Mouse (Mus musculus): ENCODE data around the gene Lcn11.
"Not testable (repeated sequence)": the region's sequence is repeated elsewhere in the genome, so short reads cannot be mapped to it uniquely, and the experiment has no call there.

Lcn11 gene

DNA sequence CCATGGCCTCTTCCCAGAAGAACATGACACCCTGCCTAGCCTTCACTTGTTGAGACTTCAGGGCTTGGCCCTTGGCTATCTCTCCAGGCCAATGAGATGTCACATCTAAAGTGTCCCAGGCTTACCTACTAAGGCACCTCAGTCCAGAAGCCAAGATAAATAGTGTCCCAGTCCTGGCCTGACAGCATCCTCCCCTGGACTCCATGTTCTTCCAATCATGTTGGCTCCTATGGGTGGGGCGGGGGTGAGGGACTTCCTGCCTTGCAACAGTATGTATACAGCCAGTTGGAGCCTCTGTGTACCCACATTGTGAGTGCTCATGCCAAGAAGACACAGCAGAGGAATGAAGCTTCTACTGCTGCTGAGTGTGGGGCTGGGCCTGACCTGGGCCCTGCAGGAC, at the start of gene Lcn11:
Lcn11 (plus strand) TSS at position 301 of the 400 bp plus-strand sequence.
- DNase-seq, result no peak

GRCm38 (mm10) chr2:25733199-25733930, 43.5 kb upstream of the Lcn11 start:
- no peak for DNase-seq

DNA sequence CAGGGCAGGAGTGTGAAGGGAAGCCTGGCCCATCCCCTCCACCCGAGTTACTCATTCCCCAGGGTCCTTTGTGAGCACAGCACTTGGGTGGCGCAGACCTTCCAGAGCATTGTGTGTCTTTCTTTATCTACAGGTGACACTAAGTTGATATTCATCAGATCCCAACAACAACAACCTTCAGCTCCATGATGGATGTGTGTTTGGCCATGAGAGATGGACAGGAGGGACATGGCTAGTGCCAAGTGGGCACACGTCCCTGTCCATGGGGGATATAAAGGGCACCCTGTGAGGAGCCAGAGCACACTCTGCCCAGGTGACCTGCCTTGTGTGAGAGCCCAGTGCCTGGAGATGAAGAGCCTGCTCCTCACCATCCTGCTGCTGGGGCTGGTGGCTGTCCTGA, 40.1 kb upstream of the Lcn11 start, which contains the start of gene Obp2b:
Obp2b (plus strand) TSS at position 301 of the 400 bp plus-strand sequence.
- not testable (repeated sequence) for DNase-seq

GRCm38 (mm10) chr2:25741671-25742070, 35.1 kb upstream of the Lcn11 start:
- no peak for DNase-seq

DNA sequence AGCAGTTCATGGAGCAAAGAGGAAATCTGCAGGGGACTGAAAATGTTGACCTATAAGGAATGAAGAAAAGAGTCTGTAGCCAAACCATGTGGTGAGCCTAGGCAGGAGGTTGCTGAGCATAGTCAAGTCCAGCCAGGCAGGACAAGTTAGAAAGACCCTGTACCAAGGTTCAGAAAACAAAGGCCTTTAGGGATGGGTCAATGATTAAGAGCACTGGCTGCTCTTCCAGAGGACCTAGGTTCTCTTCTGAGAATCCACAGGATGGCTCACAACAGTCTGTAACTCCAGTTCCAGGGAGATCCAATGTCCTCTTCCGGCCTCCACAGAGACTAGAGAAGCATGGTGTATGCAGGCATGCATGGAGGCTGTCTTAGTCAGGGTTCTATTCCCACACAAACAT, 22.6 kb upstream of the Lcn11 start:
- no peak for DNase-seq

DNA sequence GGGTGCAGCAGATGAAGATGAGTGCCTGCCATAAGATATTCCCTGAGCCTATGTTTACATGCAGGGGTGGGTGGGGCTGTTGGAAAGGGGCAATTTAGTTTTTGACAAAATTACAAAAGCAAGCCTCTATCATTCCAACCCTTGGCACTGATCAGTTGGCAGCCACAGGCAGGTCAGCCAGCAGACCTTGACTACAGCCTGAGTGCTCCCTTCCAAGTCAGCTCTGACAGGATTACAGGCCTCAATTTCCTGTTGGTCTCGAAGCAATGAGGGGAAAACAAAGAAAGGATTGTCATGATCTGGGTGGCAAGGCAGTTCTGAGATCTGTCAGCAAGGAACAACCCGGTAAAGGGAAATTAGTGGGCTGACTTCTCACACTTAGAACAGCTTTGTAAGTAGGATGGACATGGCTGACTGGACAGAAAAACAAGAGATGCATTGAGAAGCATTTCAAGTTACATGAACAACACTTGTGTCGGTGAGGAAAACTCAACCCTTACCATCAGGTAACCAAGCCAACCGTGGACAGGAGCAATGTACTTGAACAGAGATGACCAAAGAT, 18.7 kb upstream of the Lcn11 start:
- no peak for DNase-seq

DNA sequence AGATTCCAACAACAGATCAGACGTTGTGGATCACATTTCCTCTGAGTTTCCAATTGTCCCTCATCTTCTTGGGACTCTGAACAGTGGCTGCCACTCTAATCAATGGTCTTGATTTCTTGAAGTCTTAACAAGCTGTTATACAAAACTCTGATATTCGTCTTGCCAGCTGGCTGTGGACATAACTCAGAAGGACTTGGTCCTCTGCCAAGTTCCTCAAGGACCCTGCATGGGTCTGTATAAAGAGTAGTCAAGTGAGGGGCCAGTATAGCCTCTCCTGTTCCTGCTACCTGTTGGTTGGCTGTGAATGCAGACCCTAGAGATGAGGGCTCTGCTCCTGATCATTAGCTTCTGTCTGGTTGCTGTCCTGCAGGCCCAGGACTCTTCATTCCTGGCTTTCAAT, 11.5 kb upstream of the Lcn11 start, which contains the start of gene Lcn3:
Lcn3 (plus strand) TSS at position 301 of the 400 bp plus-strand sequence.
- no peak for DNase-seq

- no peak for DNase-seq
Observed at GRCm38 (mm10) chr2:25767764-25768163, 9.1 kb upstream of the Lcn11 start.

- no peak for DNase-seq
Observed at GRCm38 (mm10) chr2:25773507-25773906, 3.3 kb upstream of the Lcn11 start.

GRCm38 (mm10) chr2:25774640-25775039, 2.2 kb upstream of the Lcn11 start:
- no peak for DNase-seq

- DNase-seq, result no peak
Observed at GRCm38 (mm10) chr2:25775991-25776390, 826 bp upstream of the Lcn11 start.

DNA sequence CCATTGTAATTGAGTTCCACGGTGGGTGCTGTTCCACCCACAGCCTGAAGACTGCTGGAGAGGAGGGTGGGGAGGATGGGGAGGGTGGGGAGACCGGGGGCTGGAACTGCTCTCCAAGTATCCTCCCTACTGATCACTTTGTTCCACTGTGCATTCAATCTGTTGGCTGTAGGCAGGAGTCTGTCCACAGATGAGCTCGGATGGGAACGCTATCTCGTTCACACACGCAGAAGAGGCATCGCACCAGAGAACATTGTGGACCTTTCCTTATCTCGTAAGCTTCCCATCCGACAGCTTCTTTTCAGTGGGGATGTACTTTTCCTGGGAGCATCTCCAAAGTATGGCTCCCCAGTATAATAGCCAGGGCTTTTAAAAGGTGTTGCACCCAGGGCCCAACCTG, 2.3 kb downstream of the Lcn11 start:
- DNase-seq, result no peak

- DNase-seq, result no peak
Observed at GRCm38 (mm10) chr2:25780921-25781320, 4.1 kb downstream of the Lcn11 start.

DNA sequence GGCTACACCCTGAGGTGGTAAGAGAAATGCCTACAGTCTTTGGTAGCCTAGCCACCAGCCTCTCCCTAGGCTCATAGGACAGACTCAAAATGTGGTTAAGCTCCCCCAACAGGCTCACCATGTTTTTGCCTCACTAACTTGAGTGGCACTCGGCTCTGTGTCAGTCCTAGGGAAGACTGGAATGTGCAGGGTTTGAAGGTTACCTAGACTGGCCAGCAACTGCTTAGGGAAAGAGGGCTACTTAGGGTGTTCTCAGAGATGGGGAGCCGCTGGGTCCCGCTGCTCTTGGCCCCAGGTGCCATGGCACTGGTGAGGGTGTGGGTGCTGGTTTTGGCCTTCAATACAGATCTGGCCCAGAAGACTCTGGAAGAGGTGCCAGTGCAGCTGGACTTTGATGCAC, 5.1 kb downstream of the Lcn11 start, which contains the start of gene Gm13539:
Gm13539 (plus strand) TSS at position 301 of the 400 bp plus-strand sequence.
- no peak for DNase-seq

DNA sequence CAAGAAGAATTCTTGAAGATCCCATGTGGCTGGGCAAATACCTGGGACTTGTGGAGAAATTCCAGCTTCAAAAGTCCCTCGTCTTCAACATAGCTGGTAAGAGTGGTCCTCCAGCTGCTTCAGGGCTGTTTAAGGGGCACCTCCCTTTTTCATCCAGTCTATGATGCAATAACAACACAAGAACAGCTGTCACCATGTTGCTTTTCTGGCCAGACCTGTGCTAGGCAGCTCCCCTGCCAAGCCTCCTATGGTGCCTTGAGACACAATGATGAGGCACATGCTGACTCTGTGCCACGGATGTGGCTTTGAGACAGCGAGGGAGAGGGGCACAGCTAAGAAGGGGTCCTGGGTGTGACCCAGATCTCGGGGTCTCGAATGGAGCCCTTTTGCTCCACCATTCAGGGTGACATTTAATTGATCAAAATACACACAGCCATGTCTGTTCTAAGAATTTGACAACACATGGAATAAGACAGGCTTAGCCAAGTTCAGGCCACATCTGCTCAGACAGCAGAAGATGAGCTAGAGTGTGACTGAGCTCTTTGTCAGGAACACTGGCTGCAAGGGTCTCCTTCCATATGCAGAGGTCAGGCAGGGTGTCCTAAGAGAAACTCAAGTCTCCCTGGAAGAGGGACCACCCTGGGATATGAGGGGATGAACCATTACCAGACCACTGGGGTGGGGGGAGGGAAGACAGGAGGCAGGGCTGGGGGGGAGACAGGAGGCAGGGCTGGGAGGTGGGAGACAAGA, 8.9 kb downstream of the Lcn11 start:
- DNase-seq, result no peak

DNA sequence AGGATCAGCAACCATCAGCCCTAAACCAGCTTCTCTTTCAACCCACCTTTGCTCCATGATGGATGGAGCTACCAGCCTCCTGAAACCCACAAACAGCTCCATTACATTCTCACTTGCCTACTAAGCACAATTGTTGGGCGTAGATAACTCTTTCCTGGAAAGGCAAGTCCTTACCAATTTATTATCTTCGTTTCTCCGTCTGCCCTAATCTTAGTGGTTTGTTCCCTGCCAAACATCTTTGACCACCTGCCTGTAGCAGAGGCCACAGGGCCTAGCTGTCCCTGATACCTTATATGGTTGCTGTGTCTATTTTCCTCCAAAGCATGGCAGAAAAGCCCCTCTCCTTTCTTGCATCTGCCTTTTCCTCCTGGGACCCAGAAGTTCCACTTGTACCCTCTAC, 12.3 kb downstream of the Lcn11 start:
- DNase-seq, result no peak

DNA sequence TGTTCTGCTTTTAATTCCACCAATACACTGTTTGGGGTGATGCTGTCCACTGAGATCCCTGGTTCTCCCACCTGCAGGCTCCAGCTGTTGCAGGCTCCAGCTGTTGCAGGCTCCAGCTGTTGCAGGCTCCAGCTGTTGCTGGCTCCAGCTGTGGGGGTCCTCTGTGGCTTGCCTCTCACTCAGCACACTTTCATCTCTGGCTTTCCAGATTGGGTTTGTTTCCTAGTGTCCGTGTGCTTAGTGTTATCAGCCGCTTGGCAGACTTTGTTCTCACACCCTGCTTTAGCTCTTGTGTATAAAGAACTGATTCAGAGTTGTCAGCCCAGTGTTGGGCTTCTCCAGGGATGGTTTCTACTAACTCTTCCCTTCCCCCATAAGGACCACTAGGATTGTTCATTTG, 20.8 kb downstream of the Lcn11 start:
- no peak for DNase-seq

GRCm38 (mm10) chr2:25798065-25798464, 21.2 kb downstream of the Lcn11 start:
- DNase-seq, result no peak

DNA sequence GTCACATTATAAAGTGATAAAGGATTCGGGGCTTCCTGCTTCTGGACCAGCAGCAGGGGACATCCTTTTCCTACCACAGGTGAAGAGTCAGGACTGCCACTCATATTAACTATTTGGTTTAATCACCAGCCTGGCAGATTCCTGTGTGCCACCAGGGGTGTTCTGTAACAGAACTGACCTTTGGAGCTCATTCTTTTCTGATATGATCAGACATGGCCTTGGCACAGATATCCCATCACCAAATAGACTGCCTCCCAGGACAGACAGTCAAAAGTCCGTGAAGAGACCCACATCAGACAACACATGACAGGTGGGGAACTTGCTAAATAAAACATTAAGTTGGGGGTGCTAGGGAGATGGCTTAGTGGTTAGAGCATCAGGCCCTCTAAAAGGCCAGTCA, 34.9 kb downstream of the Lcn11 start:
- DNase-seq, result no peak

DNA sequence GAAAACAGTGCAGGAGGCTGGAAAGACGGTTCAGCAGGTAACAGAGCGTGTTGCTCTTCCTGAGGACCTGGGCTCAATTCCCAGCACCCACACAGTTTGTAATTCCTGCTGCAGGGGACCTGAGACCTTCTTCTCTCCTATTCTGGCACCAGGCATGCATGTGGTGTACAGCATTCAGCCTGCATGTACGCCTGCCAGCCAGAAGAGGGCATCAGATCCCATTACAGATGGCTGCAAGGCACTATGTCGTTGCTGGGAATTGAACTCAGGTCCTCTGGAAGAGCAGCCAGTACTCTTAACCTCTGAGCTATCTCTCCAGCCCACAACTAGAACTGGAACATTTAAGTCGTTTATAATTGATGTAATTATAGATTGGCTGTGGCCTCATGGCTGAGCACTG, 36.5 kb downstream of the Lcn11 start:
- no peak for DNase-seq

DNA sequence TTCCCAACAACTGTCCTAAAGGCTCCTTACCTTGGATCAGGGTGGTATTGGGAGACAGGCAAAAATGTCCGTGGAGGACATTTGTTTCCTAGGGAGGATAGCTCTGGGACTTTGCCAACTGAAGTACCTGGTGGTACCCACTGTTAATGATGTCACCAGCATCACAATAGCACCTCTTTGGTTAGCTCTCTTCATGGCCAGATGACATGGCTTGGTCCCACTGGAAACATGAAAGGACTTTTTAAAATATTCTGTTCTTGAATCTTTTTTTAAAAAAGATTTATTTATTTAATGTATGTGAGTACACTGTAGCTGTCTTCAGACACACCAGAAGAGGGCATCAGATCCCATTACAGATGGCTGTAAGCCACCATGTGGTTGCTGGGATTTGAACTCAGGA, 38.9 kb downstream of the Lcn11 start, which contains the start of gene Glt6d1:
Glt6d1 (minus strand) TSS at position 101 of the 400 bp plus-strand sequence.
- DNase-seq, result not testable (repeated sequence)

DNA sequence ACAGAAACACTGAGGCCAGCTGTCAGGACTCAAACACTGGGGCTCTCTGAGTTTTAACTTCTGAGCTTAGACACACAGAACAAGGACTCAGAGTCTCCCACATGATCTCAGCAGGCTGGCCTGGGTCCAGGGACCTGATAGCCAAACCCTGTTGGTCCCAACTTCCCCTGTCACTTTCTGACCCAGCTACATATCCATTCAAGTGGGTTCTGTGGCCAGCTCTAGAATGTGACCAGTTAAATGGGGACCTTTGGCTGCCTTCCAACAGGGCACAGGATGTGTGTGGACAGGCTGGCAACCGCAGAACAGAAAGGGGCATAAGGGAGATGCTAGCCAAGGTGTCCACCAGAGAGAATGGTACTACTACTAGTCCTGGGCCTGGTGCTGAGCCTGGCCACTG, 46.0 kb downstream of the Lcn11 start, which contains the start of gene Lcn9:
Lcn9 (plus strand) TSS at position 348 of the 400 bp plus-strand sequence.
- DNase-seq, result no peak

DNA sequence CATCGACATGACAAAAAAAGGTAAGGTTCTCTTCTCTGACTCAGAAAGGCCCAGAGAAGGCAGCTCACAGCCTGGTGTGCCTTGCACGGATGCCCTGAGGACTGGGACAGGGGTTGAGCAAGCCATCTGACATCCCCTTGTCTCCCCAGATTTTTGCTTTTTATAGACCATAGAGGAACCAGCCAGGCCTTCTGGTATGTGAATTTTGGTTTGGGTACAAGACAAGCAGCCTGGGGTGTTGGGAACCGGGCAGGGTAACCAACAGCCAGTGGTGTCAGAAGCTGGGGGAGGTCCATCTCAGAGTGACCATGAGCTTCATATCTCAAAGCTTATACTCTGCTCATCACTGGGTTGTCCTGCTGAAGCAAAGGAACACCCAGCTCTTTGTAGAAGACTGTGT, 47.9 kb downstream of the Lcn11 start:
- no peak for DNase-seq
